Mouse (Mus musculus): ENCODE data around the gene Nebl.

Gene Nebl

GRCm38 (mm10) chr2:17623931-17624330, 107.3 kb downstream of the Nebl start:
- DNase-seq (ENCODE audit: low spot score) = no peak

DNA sequence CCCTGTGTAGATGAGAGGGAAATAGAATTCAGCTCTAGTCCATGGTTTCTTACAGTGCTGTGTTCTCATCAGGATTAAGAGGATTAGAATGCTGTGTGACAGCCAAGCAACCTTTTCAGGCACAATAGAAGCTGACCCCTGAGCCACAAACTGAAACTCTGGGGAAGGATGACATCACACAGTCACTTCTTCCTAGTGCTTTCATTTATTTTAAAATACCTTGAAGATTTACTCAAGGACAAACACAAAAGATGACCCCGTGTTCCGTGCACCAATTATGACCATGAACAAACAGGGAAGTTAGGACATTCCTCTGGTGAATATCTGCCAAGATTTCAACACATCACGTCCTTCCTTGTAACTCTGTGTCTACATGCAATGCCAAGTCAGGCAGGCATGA, 121.0 kb downstream of the Nebl start:
- DNase-seq (ENCODE audit: low spot score) = no peak

DNA sequence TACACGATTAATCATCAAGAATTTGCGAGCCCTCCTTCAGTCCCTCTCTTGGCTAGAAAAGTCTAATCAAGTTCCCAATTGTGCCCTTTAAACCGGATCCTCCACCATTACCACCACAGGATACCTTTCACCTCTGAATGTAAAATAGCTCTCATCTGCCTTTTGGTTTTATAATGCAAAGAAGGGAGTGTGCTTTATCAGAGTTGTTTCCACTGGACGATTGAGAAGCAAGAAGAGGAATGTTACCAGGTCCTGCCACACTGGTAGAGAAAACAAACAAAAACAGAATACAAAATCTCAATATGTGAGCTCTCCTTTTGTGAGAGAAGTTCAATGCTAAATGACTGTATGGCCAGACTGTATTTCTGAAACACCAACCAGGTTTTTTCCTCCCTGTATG, 127.7 kb downstream of the Nebl start:
- DNase-seq (ENCODE audit: low spot score) = no peak

DNA sequence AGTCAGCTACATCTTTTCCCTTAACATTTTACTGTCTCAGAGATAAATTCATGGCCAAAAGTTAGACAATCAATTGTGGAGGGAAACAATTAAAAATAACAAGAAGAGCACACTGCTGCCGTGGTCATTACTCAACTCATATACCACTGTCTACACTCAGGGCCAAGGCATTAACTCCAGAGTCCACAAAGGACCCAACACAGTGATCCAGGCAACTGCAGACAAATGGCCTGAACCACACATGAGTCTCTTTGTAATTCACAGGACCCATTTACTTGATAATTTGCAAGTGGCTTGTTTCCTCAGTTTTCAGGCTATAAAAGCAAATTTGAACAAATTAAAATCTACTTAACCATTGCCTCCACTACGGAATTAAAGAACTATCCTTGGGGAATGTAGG, 130.6 kb downstream of the Nebl start:
- DNase-seq (ENCODE audit: low spot score) = no peak

- no peak for DNase-seq (ENCODE audit: low spot score)
These were observed 131.4 kb downstream of the Nebl start for GRCm38 (mm10) chr2:17599860-17600259.

GRCm38 (mm10) chr2:17597932-17598331, 133.3 kb downstream of the Nebl start:
- DNase-seq (ENCODE audit: low spot score) = no peak

GRCm38 (mm10) chr2:17589669-17590068, 141.6 kb downstream of the Nebl start:
- no peak for DNase-seq (ENCODE audit: low spot score)

DNA sequence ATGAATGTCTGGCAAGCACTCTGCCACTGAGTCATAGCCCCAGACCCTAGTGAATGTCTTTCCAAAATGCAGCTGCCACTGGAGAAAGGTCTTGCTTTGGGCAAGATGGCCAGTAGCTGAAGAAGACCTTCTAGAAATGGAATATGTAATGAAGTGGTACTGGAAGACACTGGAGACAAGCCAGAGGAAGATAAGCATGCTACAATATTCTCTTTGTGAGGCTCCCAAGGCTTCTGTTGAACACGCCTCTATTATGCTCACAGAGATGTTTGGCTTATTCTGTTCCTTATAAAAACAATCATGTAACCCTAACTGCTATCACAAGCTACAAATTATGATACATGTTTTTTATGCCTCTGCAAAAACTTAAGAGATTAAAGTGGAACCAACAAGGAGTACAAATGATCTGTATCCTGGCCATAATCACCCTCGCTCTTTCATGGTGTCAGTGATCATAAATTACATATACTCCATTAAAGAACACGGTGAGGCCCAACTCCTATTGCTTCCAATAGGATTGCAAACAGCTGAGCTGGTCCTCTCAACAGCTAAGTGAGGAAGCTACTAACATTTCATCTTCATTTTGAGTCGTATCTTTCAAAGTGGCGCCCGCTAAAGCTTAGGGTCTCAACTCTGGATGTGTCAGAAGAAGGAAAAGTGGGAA, 145.8 kb downstream of the Nebl start:
- no peak for DNase-seq (ENCODE audit: low spot score)

GRCm38 (mm10) chr2:17575648-17576047, 155.6 kb downstream of the Nebl start:
- no peak for DNase-seq (ENCODE audit: low spot score)

- DNase-seq (ENCODE audit: low spot score) = no peak
These were observed 159.5 kb downstream of the Nebl start for GRCm38 (mm10) chr2:17571716-17572115.

DNA sequence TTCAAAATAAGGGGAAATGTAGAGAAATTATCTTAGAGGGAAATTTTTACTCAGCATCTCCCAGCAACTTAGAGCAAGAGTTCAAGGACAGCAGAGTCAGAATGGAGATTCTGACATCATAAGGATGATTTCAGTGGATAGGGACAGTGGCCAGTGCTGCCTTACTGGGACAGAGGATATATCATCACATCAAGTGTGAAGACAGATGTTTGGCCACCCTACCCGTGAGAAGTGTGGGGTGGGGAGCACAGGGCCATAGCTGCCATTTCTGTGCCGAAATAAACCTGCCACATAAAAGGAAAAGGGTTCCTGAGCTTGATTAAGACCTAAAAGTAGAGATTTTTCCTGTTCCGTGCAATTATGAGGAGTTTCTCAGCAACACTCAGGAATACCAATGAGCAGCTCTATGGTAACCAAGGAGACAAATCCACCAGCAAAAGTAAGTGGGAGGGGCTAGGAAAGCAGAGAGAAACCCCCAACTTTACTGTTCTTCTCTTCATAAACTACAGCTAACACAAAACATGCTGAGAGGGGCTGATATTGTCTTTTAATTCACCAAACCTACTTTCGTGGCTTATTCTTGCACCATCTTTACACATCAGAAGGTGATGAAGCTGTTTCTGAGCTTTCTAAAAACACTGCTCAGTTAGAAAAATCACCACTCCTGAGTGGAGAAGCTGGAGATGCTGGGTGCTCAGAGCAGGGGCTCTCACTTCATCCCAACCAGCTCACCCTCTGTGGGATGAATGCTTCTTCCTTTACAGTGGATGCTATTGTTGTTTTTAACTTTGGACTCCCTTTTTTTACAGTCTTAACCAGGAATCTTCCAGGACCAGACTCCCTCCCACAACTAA, 172.1 kb downstream of the Nebl start:
- DNase-seq (ENCODE audit: low spot score) = no peak

DNA sequence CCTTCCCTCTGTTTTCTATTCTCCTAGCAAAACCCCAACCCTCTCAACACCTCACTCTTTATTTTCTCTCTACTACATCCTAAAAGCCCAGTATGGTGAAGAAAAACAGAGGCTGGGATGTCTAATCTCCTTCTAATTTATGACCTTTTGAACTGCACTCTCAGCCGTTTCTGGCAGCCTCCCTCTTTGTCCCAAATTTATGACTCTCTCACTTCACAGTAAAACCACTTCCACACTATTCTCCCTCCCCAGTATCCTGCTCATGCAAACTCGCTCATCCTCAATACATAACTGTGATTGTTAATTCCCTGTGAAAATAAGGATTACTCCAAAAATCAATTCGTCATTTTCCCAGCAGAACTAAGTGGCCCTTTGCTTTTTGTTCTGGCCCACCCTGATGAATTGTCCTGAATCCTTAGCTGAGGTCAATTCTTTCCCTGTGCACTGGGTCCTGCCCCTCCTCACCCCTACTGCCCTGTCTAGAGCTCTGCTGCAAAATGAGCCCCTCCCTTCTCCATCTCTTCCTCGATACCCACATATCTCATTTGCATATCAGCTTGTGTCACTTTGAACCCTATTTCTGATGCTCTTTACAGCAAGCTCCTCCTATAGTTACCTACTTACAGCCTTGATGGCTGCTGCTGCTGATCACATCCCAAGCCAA, 181.2 kb downstream of the Nebl start:
- DNase-seq (ENCODE audit: low spot score) = no peak

DNA sequence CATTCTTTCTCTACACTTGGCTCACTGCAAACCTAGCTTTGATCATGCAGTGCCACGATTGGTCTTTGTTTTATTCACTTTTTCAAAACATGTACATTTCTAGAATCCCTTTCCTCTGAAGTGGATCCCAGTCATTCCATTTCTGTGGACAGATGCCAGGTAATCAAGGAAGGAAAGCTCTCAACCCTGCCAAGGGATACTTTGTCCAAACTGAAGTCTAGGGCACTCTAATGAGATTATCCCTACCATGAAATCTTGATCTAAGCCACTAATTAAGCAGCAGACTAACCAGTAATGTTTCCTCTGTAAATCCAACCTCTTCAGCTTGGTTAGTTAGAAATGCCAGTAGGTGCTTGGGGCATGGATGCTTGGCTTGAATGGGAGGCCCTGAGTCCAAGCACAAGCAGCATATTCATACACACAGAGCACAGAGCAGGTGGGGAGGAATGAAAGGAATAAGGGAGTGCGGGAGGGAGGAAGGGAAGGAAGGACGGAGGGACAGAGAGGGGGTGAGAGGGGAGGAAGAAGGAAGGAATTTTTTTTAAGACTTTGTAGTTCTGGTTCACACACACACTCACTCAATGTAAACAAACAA, 184.8 kb downstream of the Nebl start:
- no peak for DNase-seq (ENCODE audit: low spot score)

- no peak for DNase-seq (ENCODE audit: low spot score)
These were observed 191.5 kb downstream of the Nebl start for GRCm38 (mm10) chr2:17539737-17540136.

DNA sequence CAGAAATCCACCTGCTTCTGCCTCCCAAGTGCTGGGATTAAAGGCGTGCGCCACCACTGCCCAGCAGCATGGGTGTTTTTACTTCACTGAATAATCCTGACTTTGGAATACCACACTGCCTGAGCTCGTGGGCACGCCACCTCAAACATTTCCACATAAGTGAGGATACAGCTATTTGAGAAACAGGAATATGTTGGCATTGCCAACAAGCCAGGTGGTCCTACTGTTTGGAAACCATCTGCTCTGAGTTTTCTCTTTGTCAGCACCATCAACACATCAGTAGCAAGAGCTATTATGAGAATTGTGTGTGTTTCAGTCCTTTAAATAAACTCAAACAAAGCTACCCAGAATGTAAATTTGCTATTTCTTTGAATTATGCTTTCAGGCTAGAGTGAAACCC, 192.8 kb downstream of the Nebl start:
- no peak for DNase-seq (ENCODE audit: low spot score)

GRCm38 (mm10) chr2:17531355-17532105, 199.7 kb downstream of the Nebl start:
- no peak for DNase-seq (ENCODE audit: low spot score)

DNA sequence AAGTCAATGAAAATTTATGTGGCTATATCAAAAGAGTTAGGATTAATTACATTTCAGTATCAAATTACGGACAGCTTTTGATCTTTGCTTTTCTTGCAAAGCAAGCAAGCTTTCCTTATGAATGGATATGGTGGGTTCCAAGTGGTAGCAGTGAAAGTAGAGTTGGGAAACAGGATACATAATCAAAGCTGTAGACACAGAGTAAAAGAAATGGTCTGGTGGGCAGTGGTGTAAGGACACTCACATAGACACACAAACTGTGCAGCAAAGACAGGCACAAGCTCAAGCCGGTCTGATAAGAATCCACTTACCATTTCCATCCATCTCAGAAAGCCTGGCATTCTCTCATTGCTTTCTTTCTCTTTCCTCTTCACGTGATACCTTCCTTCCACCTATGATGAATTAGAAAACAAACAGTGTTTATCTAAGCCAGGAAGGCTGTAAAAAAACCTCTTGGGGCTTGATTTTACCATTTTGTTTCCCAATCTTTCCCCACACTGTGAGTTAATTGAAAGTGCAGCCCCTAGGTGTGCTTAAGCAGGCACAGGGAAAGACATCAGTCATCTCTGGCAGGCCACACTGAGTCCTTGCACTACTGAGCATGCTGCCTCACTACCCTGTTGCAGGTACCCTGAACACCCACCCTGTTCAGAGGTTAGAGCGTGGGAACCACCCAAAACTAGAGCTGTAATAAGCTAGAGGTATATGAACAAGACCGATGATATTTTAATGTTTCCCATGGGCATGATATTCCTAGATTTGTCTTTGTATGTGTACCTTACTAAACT, 205.3 kb downstream of the Nebl start:
- no peak for DNase-seq (ENCODE audit: low spot score)

- DNase-seq (ENCODE audit: low spot score) = no peak
These were observed 206.1 kb downstream of the Nebl start for GRCm38 (mm10) chr2:17525211-17525610.

- no peak for DNase-seq (ENCODE audit: low spot score)
These were observed 206.9 kb downstream of the Nebl start for GRCm38 (mm10) chr2:17524205-17524978.

- DNase-seq (ENCODE audit: low spot score) = no peak
These were observed 207.5 kb downstream of the Nebl start for GRCm38 (mm10) chr2:17523791-17524190.
